In the genomic region with DNA sequence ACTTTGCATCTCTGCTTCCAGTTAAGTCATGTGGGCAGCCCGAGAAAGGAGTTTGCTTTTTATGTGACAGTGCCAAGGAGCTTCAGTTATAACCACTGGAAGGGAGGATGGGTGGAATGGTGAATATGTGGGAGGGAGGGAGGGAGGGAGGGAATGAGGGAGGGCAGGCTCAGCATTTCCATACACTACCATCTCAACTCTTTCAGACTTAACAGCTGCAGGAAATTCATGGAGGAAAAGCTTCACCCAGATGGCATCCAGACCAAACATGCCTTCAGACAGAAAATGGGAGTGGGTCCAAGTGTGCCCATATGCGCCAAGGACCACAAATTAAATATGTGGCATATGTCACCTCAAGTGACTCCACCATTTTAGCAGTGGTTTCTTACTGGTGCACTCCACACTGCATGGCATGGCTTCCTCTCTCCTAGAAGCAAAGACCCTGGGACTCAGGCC, we compare ENCODE assay signal across 19 mouse cellular contexts.
DNase-seq lines count a peak whose midpoint lies in the region; ATAC-seq and TF ChIP-seq lines count a peak whose summit lies in the region.
"Had no signal": no experiment of that assay in that cellular context is flagged by ENCODE, and none has a peak within 500 bp of the region (broad histone marks: within the 10 kb centered on the region; RNA-seq: fewer than 3 reads in every experiment).

No protein-coding gene starts in this region.

- no peak for TF ChIP-seq EP300 in lung, postnatal 0 days (IDR thresholded peaks at IDR 0.05)

- DNase-seq in embryonic facial prominence, embryonic 10.5 days (ENCODE audit: low spot score), result no peak
- DNase-seq in hindbrain, embryonic 14.5 days (ENCODE audit: low spot score), result no peak
- DNase-seq in hindbrain, embryonic 11.5 days (ENCODE audit: low spot score), result no peak
- DNase-seq in adipocyte (ENCODE audit: low spot score), result peak; percentile 9
- DNase-seq in urinary bladder, postnatal 4 days (ENCODE audit: low spot score in 2 of 2), result no peak
- no peak for DNase-seq in lung, postnatal 0 days (ENCODE audit: low spot score)
- DNase-seq: B cell, adult 2 months; cerebellum, postnatal 36 days; heart, postnatal 10 days; kidney, adult 8-10 months; kidney, postnatal 25 days; lung, embryonic 14.5 days had no signal

- no peak overlapping the region for H3K4me3 ChIP-seq in embryonic facial prominence, embryonic 13.5 days
- no peak overlapping the region for H3K4me3 ChIP-seq in embryonic facial prominence, embryonic 10.5 days
- H3K4me3 ChIP-seq in hindbrain, embryonic 14.5 days (replicated peaks; ENCODE audit: low read length), result no peak overlapping the region
- no peak overlapping the region for H3K4me3 ChIP-seq in hindbrain, embryonic 11.5 days (ENCODE audit: low read depth, low read length)
- H3K4me3 ChIP-seq in forebrain, embryonic 16.5 days (replicated peaks; ENCODE audit: low read length), result no peak overlapping the region
- H3K4me3 ChIP-seq in lung, postnatal 0 days (ENCODE audit: low read depth, low read length), result no peak overlapping the region
- H3K4me3 ChIP-seq: liver, embryonic 12.5 days; midbrain, embryonic 10.5 days had no signal

- no peak overlapping the region for H3K4me2 ChIP-seq in embryonic facial prominence, embryonic 13.5 days
- H3K4me2 ChIP-seq in hindbrain, embryonic 14.5 days (replicated peaks), result no peak overlapping the region
- H3K4me2 ChIP-seq in hindbrain, embryonic 11.5 days (replicated peaks; ENCODE audit: low read depth, low read length), result no peak overlapping the region
- no peak overlapping the region for H3K4me2 ChIP-seq in forebrain, embryonic 16.5 days (ENCODE audit: low read length)
- no peak overlapping the region for H3K4me2 ChIP-seq in lung, postnatal 0 days (replicated peaks; ENCODE audit: low read depth, low read length)
- H3K4me2 ChIP-seq: heart, embryonic 11.5 days; liver, embryonic 12.5 days; lung, embryonic 14.5 days had no signal

- H3K27ac ChIP-seq in embryonic facial prominence, embryonic 13.5 days, result peak overlapping the region; percentile 40; the same call in 1 of the 2 replicates
- no peak overlapping the region for H3K27ac ChIP-seq in embryonic facial prominence, embryonic 10.5 days (replicated peaks)
- H3K27ac ChIP-seq in hindbrain, embryonic 14.5 days, result no peak overlapping the region
- no peak overlapping the region for H3K27ac ChIP-seq in hindbrain, embryonic 11.5 days (ENCODE audit: low read depth, low read length)
- no peak overlapping the region for H3K27ac ChIP-seq in forebrain, embryonic 16.5 days (ENCODE audit: low read length)
- H3K27ac ChIP-seq in lung, postnatal 0 days (ENCODE audit: low read length), result no peak overlapping the region
- H3K27ac ChIP-seq: liver, embryonic 12.5 days; macrophage; midbrain, embryonic 10.5 days; stomach, postnatal 0 days had no signal

- no peak overlapping the region for H3K9ac ChIP-seq in embryonic facial prominence, embryonic 13.5 days
- no peak overlapping the region for H3K9ac ChIP-seq in hindbrain, embryonic 14.5 days
- H3K9ac ChIP-seq in hindbrain, embryonic 11.5 days (ENCODE audit: low read depth, low read length), result no peak overlapping the region
- no peak overlapping the region for H3K9ac ChIP-seq in forebrain, embryonic 16.5 days (replicated peaks; ENCODE audit: low read depth, low read length)
- H3K9ac ChIP-seq in lung, postnatal 0 days (replicated peaks; ENCODE audit: low read depth), result no peak overlapping the region
- H3K9ac ChIP-seq: liver, embryonic 12.5 days; lung, embryonic 14.5 days had no signal

- H3K27me3 ChIP-seq in embryonic facial prominence, embryonic 13.5 days, result no peaks in the 10 kb centered on the region
- H3K27me3 ChIP-seq in embryonic facial prominence, embryonic 10.5 days (replicated peaks; ENCODE audit: low read depth, poor library complexity, severe bottlenecking), result no peaks in the 10 kb centered on the region
- no peaks in the 10 kb centered on the region for H3K27me3 ChIP-seq in hindbrain, embryonic 14.5 days (ENCODE audit: control insufficient read depth, insufficient read depth, low read length)
- H3K27me3 ChIP-seq in hindbrain, embryonic 11.5 days (ENCODE audit: control insufficient read depth, insufficient read depth, low read length), result no peaks in the 10 kb centered on the region
- H3K27me3 ChIP-seq in forebrain, embryonic 16.5 days (replicated peaks; ENCODE audit: control insufficient read depth, insufficient read depth, low read length), result no peaks in the 10 kb centered on the region
- no peaks in the 10 kb centered on the region for H3K27me3 ChIP-seq in lung, postnatal 0 days (replicated peaks; ENCODE audit: insufficient read depth, low read length)
- H3K27me3 ChIP-seq: liver, embryonic 12.5 days had no signal

- H3K36me3 ChIP-seq in embryonic facial prominence, embryonic 13.5 days, result no peaks in the 10 kb centered on the region
- no peaks in the 10 kb centered on the region for H3K36me3 ChIP-seq in embryonic facial prominence, embryonic 10.5 days (replicated peaks)
- no peaks in the 10 kb centered on the region for H3K36me3 ChIP-seq in hindbrain, embryonic 14.5 days (replicated peaks; ENCODE audit: control insufficient read depth, insufficient read depth)
- H3K36me3 ChIP-seq in hindbrain, embryonic 11.5 days (ENCODE audit: control insufficient read depth, insufficient read depth, low read length), result no peaks in the 10 kb centered on the region
- no peaks in the 10 kb centered on the region for H3K36me3 ChIP-seq in forebrain, embryonic 16.5 days (ENCODE audit: control insufficient read depth, insufficient read depth)
- H3K36me3 ChIP-seq in lung, postnatal 0 days (ENCODE audit: insufficient read depth, low read length), result no peaks in the 10 kb centered on the region
- H3K36me3 ChIP-seq: liver, embryonic 12.5 days; midbrain, embryonic 10.5 days had no signal

- peak; percentile 26; the same call in 1 of the 2 replicates for ATAC-seq in embryonic facial prominence, embryonic 13.5 days (ENCODE audit: insufficient number of reproducible peaks, insufficient read depth, low FRiP score, low TSS enrichment, low read depth)
- peak; percentile 17; the same call in 1 of the 2 replicates for ATAC-seq in hindbrain, embryonic 14.5 days (ENCODE audit: low FRiP score)
- no peak for ATAC-seq in hindbrain, embryonic 11.5 days (ENCODE audit: low FRiP score)
- peak; percentile 62 for ATAC-seq in forebrain, embryonic 16.5 days
- no peak for ATAC-seq in lung, postnatal 0 days
- ATAC-seq: liver, embryonic 12.5 days had no signal

- WGBS in embryonic facial prominence, embryonic 13.5 days, result 47% methylated on average over 2 of the region's 2 CpGs
- WGBS in embryonic facial prominence, embryonic 10.5 days, result 92% methylated on average over 2 of the region's 2 CpGs
- WGBS in hindbrain, embryonic 14.5 days, result 88% methylated on average over 2 of the region's 2 CpGs
- WGBS in hindbrain, embryonic 11.5 days, result 94% methylated on average over 2 of the region's 2 CpGs
- WGBS in forebrain, embryonic 16.5 days, result 72% methylated on average over 2 of the region's 2 CpGs
- WGBS in lung, postnatal 0 days, result 72% methylated on average over 2 of the region's 2 CpGs

- no peaks in the 10 kb centered on the region for H3K9me3 ChIP-seq in embryonic facial prominence, embryonic 13.5 days
- no peaks in the 10 kb centered on the region for H3K9me3 ChIP-seq in embryonic facial prominence, embryonic 10.5 days
- no peaks in the 10 kb centered on the region for H3K9me3 ChIP-seq in hindbrain, embryonic 14.5 days (ENCODE audit: control insufficient read depth, low read length)
- no peaks in the 10 kb centered on the region for H3K9me3 ChIP-seq in hindbrain, embryonic 11.5 days (ENCODE audit: control insufficient read depth, low read length)
- no peaks in the 10 kb centered on the region for H3K9me3 ChIP-seq in forebrain, embryonic 16.5 days (ENCODE audit: control insufficient read depth, low read length)
- no peaks in the 10 kb centered on the region for H3K9me3 ChIP-seq in lung, postnatal 0 days (ENCODE audit: low read length)
- H3K9me3 ChIP-seq: liver, embryonic 12.5 days; midbrain, embryonic 10.5 days had no signal

- H3K4me1 ChIP-seq in embryonic facial prominence, embryonic 13.5 days, result 0 out of 2 replicates have a peak, but pooled peaks cover 8% of the 10 kb centered on the region
- no peaks in the 10 kb centered on the region for H3K4me1 ChIP-seq in embryonic facial prominence, embryonic 10.5 days
- no peaks in the 10 kb centered on the region for H3K4me1 ChIP-seq in hindbrain, embryonic 14.5 days (replicated peaks; ENCODE audit: control insufficient read depth, insufficient read depth, low read length)
- no peaks in the 10 kb centered on the region for H3K4me1 ChIP-seq in hindbrain, embryonic 11.5 days (replicated peaks; ENCODE audit: control insufficient read depth, insufficient read depth, low read length)
- no peaks in the 10 kb centered on the region for H3K4me1 ChIP-seq in forebrain, embryonic 16.5 days (replicated peaks; ENCODE audit: control insufficient read depth, insufficient read depth, low read length)
- H3K4me1 ChIP-seq in lung, postnatal 0 days (ENCODE audit: insufficient read depth, low read depth, low read length), result no peaks in the 10 kb centered on the region
- H3K4me1 ChIP-seq: liver, embryonic 12.5 days; midbrain, embryonic 10.5 days had no signal

- no peak for TF ChIP-seq CTCF in lung, postnatal 0 days (IDR thresholded peaks at IDR 0.05)

Comparison
In these comparisons a context has a peak if more than half of its experiments do, and no peak if none do; other contexts are left out.
1. ATAC-seq: peak in embryonic facial prominence, embryonic 13.5 days (single experiment), hindbrain, embryonic 14.5 days (single experiment) and forebrain, embryonic 16.5 days (single experiment); none in hindbrain, embryonic 11.5 days (single experiment) and lung, postnatal 0 days (single experiment).